Mouse (Mus musculus) ES-Bruce4 (cell line): ENCODE results near the gene Gm20661.

Experiments
- CTCF ChIP-seq: IDR thresholded peaks from one replicate; pipeline ENCODE4 v1.8.1; 2011; ENCODE audit warnings: low read depth, low read length
- POLR2A ChIP-seq: IDR thresholded peaks from one replicate; pipeline ENCODE4 v1.8.1; 2011; ENCODE audit warnings: low read length; ENCODE audit not compliant: insufficient read depth

- TF ChIP-seq POLR2A (no peak), CTCF (no peak)
Measured at GRCm38 (mm10) chr9:107934146-107934545, 48.7 kb upstream of the Gm20661 start.
